Mouse (Mus musculus) kidney, adult 2 months (tissue): Measurements from ENCODE around the gene D5Ertd579e.

Experiments
- CTCF ChIP-seq: fragments of 200-500 bp; conservative IDR thresholded peaks from 2 replicates; pipeline ENCODE4 v1.5.1; 2011; ENCODE audit warnings: low read depth, mild to moderate bottlenecking, control low read depth, low read length, moderate library complexity, mixed read lengths; ENCODE audit not compliant: insufficient read depth, insufficient read length
- POLR2A ChIP-seq: fragments of 200-500 bp; IDR thresholded peaks from one replicate; pipeline ENCODE4 v1.6.1; 2011; ENCODE audit warnings: low read depth, low read length, control low read depth

- TF ChIP-seq POLR2A (no peak), CTCF (no peak)
These were observed 119.4 kb downstream of the D5Ertd579e start for GRCm38 (mm10) chr5:36576457-36576856.
